Mouse (Mus musculus) bone marrow macrophage, adult 2 months (primary cell): Measurements from ENCODE around the gene Lrrc8d. TPM values are rescaled to one million over a fixed set of nuclear protein-coding genes. Genes with fewer than 3 reads are reported as not detected.

Experiments used
- H3K27ac ChIP-seq: 2 replicates; pipeline ENCODE4 v1.5.1; 2012; ENCODE audit warnings: low read depth, low read length; ENCODE audit not compliant: insufficient read depth
- H3K4me1 ChIP-seq: 2 replicates; pipeline ENCODE4 v1.6.1; 2012; ENCODE audit warnings: low read length; ENCODE audit not compliant: control insufficient read depth, insufficient read depth
- H3K4me3 ChIP-seq: 2 replicates; pipeline ENCODE4 v1.5.1; 2012; ENCODE audit warnings: mild to moderate bottlenecking, low read length, moderate library complexity; ENCODE audit not compliant: insufficient read depth
- CTCF ChIP-seq: IDR thresholded peaks from 2 replicates; pipeline ENCODE4 v1.5.1; 2012; ENCODE audit warnings: low read depth, mild to moderate bottlenecking, low read length, moderate library complexity
- POLR2A ChIP-seq: IDR thresholded peaks from 2 replicates; pipeline ENCODE4 v1.6.1; 2012; ENCODE audit warnings: mild to moderate bottlenecking, low read depth, low read length, borderline replicate concordance
- polyA plus RNA-seq: library from polyadenylated mRNA; stranded (reverse); fragments of >200 nt; gene quantifications from 2 replicates; pipeline ENCODE4 v1.2.4, GENCODE M21; 2012; ENCODE audit not compliant: missing spikeins, insufficient read depth, insufficient read length

Gene Lrrc8d
- polyA plus RNA-seq, 1 experiment = 37.1 TPM

DNA sequence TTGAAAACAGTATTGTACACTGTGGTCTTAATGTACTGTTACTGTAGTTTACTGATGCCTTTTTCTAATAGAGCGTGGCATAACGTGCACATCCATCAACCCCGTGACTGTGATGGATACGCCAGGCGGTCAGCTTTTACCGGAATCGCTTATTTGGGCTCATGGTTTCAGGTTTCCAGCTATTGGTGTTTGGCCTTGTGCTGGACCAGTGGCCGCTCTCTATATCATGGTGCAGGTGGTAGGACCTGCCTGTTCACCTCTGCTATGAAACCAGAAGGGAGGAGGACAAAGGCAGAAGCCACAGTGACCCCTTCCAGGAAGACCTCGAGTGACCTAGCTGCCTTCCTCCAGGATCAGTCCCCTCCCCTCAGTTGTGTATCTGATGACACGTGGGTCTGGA is 85.0 kb downstream of the Lrrc8d start:
- H3K27ac ChIP-seq = no peak overlapping the region
- no peak for TF ChIP-seq POLR2A
- no peak for TF ChIP-seq CTCF
- no peak overlapping the region for H3K4me3 ChIP-seq
- peaks cover 6% of the 10 kb centered on the region for H3K4me1 ChIP-seq

DNA sequence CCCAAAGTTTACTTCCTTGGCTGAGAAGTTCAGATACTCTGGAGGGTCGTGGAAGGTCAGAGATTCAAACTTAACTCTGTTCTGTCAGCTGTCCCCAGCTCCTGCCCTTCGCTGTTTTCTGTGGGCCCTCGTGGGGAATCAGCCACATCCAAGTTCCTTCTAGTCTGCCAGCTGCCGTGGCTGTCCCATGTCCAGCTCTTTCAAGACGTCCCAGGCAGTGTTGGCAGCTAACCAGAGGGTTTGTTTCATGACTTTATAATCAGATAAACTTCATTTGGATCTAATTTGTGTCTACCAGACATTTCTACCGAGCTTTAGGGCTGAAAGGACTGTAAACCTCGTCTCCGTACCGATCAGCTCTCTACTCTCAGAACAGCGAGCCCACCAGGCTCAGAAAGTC is 87.8 kb downstream of the Lrrc8d start:
- H3K4me1 ChIP-seq = peaks cover 16% of the 10 kb centered on the region
- TF ChIP-seq CTCF (no peak), POLR2A (no peak)
- no peak overlapping the region for H3K4me3 ChIP-seq
- H3K27ac ChIP-seq = no peak overlapping the region

DNA sequence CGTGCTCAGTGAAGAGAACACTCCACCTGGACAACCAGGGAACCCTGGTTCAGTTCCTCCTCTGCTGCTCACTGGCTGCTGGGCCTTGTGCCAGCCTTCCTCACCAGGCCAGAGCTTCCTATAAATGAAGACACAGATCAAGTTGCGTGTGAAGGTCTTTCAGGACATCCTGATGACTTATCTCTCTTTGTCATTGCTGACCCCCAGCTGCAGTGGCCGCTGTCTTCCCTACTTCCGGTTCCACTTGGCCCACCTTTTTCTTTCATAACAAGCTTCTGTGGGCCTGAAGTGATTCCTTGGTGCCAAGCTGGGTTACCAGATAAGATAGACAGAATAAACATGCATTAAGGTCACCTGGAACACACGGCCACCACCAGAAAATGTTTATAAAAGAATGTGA is 90.0 kb downstream of the Lrrc8d start:
- H3K4me1 ChIP-seq = peaks cover 22% of the 10 kb centered on the region
- no peak overlapping the region for H3K27ac ChIP-seq
- no peak overlapping the region for H3K4me3 ChIP-seq
- TF ChIP-seq POLR2A (no peak), CTCF (no peak)

DNA sequence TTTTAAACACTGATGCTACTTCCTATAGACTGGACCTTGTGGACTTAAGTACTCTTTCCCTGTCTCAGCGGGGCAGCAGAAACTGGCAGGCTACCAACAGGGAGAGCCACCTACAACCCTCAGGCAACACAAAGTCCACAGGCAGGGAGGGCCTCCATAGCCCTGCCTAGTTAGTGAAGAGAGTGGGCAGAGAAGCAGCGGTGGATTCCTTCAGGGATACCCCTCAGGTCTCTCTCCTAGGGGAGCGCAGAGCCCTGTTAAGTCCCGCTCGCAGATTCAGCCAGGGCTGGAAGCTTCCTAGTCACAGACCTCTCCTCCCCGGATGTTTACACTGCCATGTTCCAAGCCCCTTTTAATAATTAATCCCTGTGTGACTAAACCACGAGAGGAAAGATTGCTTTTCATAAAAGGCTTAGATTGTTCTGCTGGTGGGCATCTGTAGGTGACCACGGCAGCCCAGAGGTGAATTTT is 92.6 kb downstream of the Lrrc8d start:
- H3K4me1 ChIP-seq = peaks cover 23% of the 10 kb centered on the region

DNA sequence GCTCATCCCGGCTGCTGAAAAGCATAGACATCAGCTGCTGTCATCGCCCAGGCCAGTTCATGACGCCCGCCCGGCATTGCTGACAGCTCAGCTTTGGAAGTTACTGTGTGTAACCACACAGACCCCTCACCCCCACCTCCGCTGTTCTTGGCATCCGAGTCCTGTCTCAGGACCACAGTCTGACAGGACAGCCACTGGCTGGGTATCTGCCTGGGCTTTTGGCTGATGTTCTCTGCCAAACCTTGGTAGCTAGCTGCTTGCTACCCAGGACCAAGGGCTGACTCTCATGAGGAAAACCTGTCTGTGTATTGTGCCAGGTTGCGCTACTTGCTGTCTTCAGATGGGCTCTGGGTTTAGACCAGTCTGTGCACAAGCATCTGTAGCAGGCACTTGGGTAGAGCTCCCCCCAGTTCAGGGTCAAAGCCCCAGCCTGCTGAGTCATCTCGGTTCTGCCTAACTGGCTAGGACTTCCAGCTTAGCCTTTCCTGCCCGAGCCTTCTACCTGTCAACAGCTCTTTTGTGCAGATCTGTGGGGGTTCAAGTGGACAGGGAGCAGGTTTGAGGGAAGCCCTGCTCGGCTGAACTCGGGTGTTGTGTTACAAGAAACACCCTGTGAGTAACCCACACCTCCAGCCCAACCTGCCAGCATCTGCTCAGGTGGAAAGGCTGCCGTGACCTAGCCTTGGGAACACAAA is 93.2 kb downstream of the Lrrc8d start:
- peaks cover 29% of the 10 kb centered on the region for H3K4me1 ChIP-seq
- H3K4me3 ChIP-seq = no peak overlapping the region
- TF ChIP-seq POLR2A (no peak), CTCF (no peak)
- no peak overlapping the region for H3K27ac ChIP-seq

More for the DNA sequence above, 92.6 kb downstream of the Lrrc8d start:
- TF ChIP-seq POLR2A = no peak
- TF ChIP-seq CTCF = no peak
- H3K4me3 ChIP-seq = no peak overlapping the region
- H3K27ac ChIP-seq = no peak overlapping the region

DNA sequence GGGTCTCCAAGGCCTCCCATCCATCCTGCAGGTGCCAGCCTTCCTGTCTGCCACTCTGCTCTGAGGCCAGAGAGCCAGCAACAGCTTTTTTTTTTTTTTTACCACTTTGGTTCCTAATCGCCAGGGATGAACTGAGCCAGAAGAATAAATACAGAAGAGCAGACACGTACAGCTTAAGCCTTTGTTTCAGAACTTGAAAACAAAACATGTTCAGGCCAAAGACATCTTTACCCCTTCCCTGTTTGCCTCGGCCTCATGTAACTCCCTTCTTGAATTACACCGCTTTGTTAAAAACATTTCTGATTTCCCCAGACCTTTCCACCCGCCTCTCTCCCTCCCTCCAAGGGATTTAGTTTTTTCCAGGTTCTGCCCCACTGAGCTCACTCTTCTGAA is 93.8 kb downstream of the Lrrc8d start:
- Histone ChIP-seq H3K27ac (no peak overlapping the region), H3K4me3 (no peak overlapping the region)
- TF ChIP-seq POLR2A = no peak
- no peak for TF ChIP-seq CTCF

DNA sequence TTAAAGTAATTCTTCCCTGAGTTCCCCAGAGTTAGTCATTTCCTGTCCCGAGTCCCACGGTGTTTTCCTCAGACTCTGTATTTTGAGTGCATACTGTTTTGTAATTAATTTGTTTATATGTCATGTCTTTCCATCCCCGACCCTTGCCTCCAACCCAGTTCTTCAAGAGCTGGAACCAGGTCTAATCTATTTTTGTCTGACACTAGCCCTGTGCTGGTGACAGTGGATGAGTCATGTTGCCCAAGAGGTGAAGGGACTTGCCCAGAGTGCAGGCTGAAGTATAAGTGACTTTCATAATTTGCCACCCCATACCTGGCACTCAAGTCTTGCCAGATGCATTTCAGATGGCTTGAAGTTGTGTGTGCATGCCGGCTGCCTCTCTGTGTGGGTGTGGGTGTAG is 98.7 kb downstream of the Lrrc8d start:
- Histone ChIP-seq H3K4me1 (peaks cover 41% of the 10 kb centered on the region), H3K4me3 (no peak overlapping the region), H3K27ac (no peak overlapping the region)
- TF ChIP-seq POLR2A (no peak), CTCF (no peak)

More for the DNA sequence above, 93.8 kb downstream of the Lrrc8d start:
- peaks cover 35% of the 10 kb centered on the region for H3K4me1 ChIP-seq

DNA sequence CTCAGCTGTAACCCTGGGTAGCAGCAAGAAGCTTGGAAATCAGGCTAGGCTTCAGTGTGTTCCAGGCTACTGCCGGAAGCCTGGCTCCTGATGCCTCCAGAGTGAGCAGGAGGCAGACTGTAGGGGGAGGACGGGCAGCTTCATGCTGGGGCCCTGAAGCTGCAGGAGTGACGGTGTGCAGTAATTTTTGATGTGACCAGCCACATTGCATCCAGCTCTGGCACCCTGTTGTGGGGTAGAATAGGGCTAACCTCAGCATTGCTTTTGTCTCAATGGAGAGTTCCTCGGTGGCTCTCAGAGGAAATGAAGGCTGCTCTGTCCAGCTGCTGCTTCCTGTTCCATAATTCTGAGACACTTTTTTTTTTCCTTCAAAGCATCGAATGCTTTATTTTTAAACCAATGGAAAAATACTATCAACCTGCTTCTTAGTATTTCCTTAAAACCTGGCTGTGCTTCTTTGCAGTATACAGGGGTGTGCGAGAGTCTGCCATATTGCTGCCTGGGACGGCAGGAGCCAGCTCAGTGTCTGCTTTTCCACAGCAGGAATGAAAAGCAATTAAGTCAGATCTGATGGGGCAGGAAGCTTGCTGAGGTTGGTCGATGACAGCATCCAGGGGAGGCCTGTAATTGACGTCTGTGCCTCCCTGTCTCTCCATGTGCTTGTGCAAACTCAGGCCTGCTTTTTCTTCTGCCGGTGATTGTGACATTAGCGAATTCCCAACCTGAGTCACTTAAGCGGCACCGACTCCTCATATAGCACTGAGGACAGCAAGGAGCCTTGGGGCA is 100.3 kb downstream of the Lrrc8d start:
- Histone ChIP-seq H3K4me1 (peaks cover 45% of the 10 kb centered on the region), H3K4me3 (peak overlapping the region; percentile 18), H3K27ac (peak overlapping the region; percentile 57)
- no peak for TF ChIP-seq CTCF
- no peak for TF ChIP-seq POLR2A

DNA sequence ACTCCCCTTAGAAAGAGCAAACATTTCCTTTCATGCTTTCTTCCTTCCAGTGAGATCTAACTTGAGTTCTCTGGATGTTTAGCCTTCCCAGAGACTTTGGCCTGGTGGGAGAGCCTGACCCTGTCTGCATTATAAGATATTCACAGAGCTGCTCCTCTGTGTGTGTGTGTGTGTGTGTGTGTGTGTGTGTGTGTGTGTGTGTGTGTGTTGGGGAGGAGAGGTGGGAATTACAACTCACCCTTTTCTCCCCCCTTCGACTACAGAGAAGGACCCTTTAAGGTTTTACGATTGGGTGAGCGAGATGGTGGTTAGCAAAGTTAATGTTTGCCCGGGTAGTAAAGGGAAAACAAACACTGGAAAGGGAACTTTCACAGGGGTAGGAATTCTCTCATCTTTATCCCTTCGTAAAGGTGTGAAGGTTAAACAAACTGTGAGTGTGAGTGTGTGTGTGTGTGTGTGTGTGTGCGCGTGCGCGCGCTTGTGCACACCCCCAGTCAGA is 101.3 kb downstream of the Lrrc8d start:
- Histone ChIP-seq H3K27ac (no peak overlapping the region), H3K4me3 (no peak overlapping the region), H3K4me1 (peaks cover 45% of the 10 kb centered on the region)
- TF ChIP-seq CTCF = no peak
- TF ChIP-seq POLR2A = no peak

DNA sequence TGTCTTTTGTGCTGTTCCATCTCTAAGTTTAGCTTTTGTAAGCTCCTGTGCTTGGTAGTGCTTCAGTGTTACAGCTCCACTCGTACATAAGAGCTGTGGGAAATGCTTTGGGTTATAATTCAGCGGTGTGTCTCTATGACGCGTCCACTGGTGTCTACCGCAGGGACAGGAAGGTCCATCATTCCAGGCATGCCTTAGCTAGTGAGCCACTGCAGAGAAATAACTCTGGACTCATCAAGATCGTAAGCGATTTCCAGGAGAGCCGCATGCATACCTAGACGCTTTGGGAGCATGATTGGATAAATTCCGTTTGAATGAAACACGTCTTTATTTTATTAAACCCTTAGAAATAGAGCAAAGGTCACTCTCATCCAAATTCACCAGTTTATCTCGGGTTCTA is 106.2 kb downstream of the Lrrc8d start:
- H3K4me1 ChIP-seq = peaks cover 12% of the 10 kb centered on the region
- no peak for TF ChIP-seq CTCF
- no peak for TF ChIP-seq POLR2A
- no peak overlapping the region for H3K4me3 ChIP-seq
- no peak overlapping the region for H3K27ac ChIP-seq
